Mouse (Mus musculus): ENCODE measurements around the gene Thtpa. TPM values are rescaled to one million over a fixed set of nuclear protein-coding genes. Genes with fewer than 3 reads are reported as not detected.

Gene Thtpa
- polyA plus RNA-seq, 1 experiment from 2014 or later, result 29.3 TPM

GRCm38 (mm10) chr14:55059931-55060330 is 34.7 kb upstream of the Thtpa start:
- WGBS, result 76% methylated on average over 5 of the region's 5 CpGs
- H3K9ac ChIP-seq (replicated peaks; ENCODE audit: low read depth, low read length), result no peak overlapping the region

DNA sequence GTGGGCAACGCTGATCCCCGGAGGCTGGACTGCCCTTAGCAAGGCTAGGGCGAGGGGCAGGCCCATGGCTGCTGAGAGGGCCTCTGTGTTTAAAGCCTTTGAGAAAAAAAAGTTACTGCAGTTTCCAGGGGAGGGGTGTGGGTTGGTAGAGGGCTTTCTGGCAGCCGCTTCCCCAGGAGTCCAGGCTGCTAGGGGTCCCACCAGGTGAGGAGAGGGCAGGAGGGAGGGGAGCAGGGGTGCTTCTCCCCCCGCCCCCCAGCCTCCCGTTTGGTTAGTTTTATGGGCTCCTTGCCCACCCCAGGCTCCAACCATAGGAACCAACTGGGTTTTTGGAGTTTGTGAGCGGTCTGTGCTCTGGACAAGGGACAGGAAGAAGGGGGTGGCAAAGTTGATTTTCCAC is 32.7 kb upstream of the Thtpa start:
- Histone ChIP-seq H3K36me3 (ENCODE audit: control insufficient read depth, insufficient read depth, low read length) (peaks cover 42% of the 10 kb centered on the region), H3K4me1 (ENCODE audit: control insufficient read depth, insufficient read depth, low read length) (peaks cover 31% of the 10 kb centered on the region), H3K9me3 (ENCODE audit: control insufficient read depth, low read length) (no peaks in the 10 kb centered on the region), H3K9ac (replicated peaks; ENCODE audit: low read depth, low read length) (no peak overlapping the region), H3K4me2 (ENCODE audit: low read depth, low read length) (no peak overlapping the region), H3K27me3 (ENCODE audit: control insufficient read depth, insufficient read depth, low read length) (no peaks in the 10 kb centered on the region), H3K27ac (ENCODE audit: low read depth, low read length) (no peak overlapping the region), H3K4me3 (ENCODE audit: low read depth, low read length) (no peak overlapping the region)
- WGBS, result 39% methylated on average over 7 of the region's 7 CpGs
- ATAC-seq (ENCODE audit: low read depth), result no peak

More at GRCm38 (mm10) chr14:55059931-55060330, 34.7 kb upstream of the Thtpa start:
- no peak overlapping the region for H3K4me3 ChIP-seq (ENCODE audit: low read depth, low read length)
- peaks cover 26% of the 10 kb centered on the region for H3K36me3 ChIP-seq (ENCODE audit: control insufficient read depth, insufficient read depth, low read length)
- no peaks in the 10 kb centered on the region for H3K9me3 ChIP-seq (ENCODE audit: control insufficient read depth, low read length)
- H3K27me3 ChIP-seq (ENCODE audit: control insufficient read depth, insufficient read depth, low read length), result no peaks in the 10 kb centered on the region
- peak overlapping the region; percentile 39 for H3K27ac ChIP-seq (ENCODE audit: low read depth, low read length)
- H3K4me2 ChIP-seq (ENCODE audit: low read depth, low read length), result peak overlapping the region; percentile 8; the same call in 1 of the 2 replicates
- no peak for ATAC-seq (ENCODE audit: low read depth)
- H3K4me1 ChIP-seq (ENCODE audit: control insufficient read depth, insufficient read depth, low read length), result peaks cover 37% of the 10 kb centered on the region

DNA sequence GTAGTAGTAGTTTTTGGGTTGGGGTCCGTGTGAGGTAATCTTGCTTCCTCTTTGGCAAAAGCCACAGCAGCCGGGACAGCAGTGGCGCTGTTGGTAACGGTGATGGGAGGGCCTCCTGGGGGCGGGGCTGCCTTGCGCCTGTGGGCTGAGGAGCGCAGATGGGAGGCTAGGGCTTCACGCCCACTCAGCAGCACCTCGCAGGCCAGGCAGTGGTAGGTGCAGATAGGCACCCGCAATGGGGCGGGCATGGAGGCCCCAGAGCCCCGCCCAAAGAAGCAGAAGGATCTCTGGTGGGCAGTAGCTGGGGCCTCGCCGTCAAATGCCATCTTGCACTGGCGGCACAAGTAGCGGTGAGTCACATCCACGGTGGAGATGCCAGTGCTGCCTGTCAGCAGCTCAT is 32.0 kb upstream of the Thtpa start:
- WGBS, result 10% methylated on average over 17 of the region's 17 CpGs
- H3K4me3 ChIP-seq (ENCODE audit: low read depth, low read length), result no peak overlapping the region
- H3K4me2 ChIP-seq (ENCODE audit: low read depth, low read length), result peak overlapping the region; percentile 21
- ATAC-seq (ENCODE audit: low read depth), result peak; percentile 49; the same call in 1 of the 2 replicates
- H3K27ac ChIP-seq (ENCODE audit: low read depth, low read length), result no peak overlapping the region
- H3K4me1 ChIP-seq (ENCODE audit: control insufficient read depth, insufficient read depth, low read length), result peaks cover 26% of the 10 kb centered on the region
- 0 out of 2 replicates have a peak overlapping the region, but pooled peaks have one; percentile 1 for H3K9ac ChIP-seq (replicated peaks; ENCODE audit: low read depth, low read length)
- peaks cover 46% of the 10 kb centered on the region for H3K36me3 ChIP-seq (ENCODE audit: control insufficient read depth, insufficient read depth, low read length)
- H3K9me3 ChIP-seq (ENCODE audit: control insufficient read depth, low read length), result no peaks in the 10 kb centered on the region
- H3K27me3 ChIP-seq (ENCODE audit: control insufficient read depth, insufficient read depth, low read length), result no peaks in the 10 kb centered on the region

GRCm38 (mm10) chr14:55063117-55063516 is 31.5 kb upstream of the Thtpa start:
- H3K4me1 ChIP-seq (ENCODE audit: control insufficient read depth, insufficient read depth, low read length), result peaks cover 26% of the 10 kb centered on the region
- H3K4me2 ChIP-seq (ENCODE audit: low read depth, low read length), result peak overlapping the region; percentile 21; the same call in 1 of the 2 replicates
- 0 out of 2 replicates have a peak overlapping the region, but pooled peaks have one; percentile 1 for H3K9ac ChIP-seq (replicated peaks; ENCODE audit: low read depth, low read length)
- ATAC-seq (ENCODE audit: low read depth), result no peak
- H3K4me3 ChIP-seq (ENCODE audit: low read depth, low read length), result no peak overlapping the region
- no peaks in the 10 kb centered on the region for H3K27me3 ChIP-seq (ENCODE audit: control insufficient read depth, insufficient read depth, low read length)
- peaks cover 51% of the 10 kb centered on the region for H3K36me3 ChIP-seq (ENCODE audit: control insufficient read depth, insufficient read depth, low read length)
- no peaks in the 10 kb centered on the region for H3K9me3 ChIP-seq (ENCODE audit: control insufficient read depth, low read length)
- no peak overlapping the region for H3K27ac ChIP-seq (ENCODE audit: low read depth, low read length)
- 68% methylated on average over 5 of the region's 5 CpGs for WGBS

DNA sequence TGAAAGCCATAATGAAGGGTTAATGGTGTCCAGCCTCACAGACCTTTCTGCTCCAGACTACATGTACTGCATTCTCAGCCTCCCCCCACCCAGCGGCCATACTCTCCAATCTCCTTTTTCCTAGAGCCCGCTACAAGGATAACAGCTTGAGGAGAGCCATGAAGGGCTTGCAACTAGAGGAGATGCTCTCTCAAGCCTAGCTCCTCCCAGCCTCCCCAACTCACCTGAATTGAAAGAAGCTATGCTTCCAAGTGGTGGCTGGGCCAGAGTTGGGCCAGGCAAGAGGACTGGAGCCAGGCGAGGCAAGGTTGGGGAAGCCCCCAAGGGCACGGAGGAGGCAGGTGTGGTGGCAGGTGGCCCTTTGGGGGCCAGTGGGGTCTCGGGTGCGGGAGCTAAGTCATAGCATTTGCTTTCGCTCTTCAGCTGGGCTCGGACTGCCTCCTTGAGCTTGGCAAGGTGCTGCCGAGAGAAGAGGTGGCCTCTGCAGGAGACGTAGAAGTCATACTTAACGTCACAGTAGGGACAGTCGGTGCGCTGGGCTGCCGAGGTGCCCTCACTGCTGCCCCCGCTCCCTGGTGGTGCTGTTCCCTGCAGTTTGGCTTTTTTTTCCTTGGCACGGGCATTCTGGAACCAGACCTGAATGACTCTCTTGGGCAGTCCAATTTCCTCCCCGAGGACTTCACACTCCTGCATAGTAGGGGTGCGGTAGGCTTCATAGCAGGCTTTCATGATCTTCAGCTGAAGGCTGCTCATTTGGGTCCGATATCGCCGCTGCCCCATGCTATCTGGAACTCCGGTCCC is 30.8 kb upstream of the Thtpa start:
- Histone ChIP-seq H3K27me3 (ENCODE audit: control insufficient read depth, insufficient read depth, low read length) (no peaks in the 10 kb centered on the region), H3K4me2 (ENCODE audit: low read depth, low read length) (no peak overlapping the region), H3K4me1 (ENCODE audit: control insufficient read depth, insufficient read depth, low read length) (peaks cover 26% of the 10 kb centered on the region), H3K4me3 (ENCODE audit: low read depth, low read length) (no peak overlapping the region), H3K9me3 (ENCODE audit: control insufficient read depth, low read length) (no peaks in the 10 kb centered on the region), H3K36me3 (ENCODE audit: control insufficient read depth, insufficient read depth, low read length) (peaks cover 56% of the 10 kb centered on the region), H3K9ac (replicated peaks; ENCODE audit: low read depth, low read length) (no peak overlapping the region), H3K27ac (ENCODE audit: low read depth, low read length) (no peak overlapping the region)
- 88% methylated on average over 22 of the region's 22 CpGs for WGBS
- no peak for ATAC-seq (ENCODE audit: low read depth)

DNA sequence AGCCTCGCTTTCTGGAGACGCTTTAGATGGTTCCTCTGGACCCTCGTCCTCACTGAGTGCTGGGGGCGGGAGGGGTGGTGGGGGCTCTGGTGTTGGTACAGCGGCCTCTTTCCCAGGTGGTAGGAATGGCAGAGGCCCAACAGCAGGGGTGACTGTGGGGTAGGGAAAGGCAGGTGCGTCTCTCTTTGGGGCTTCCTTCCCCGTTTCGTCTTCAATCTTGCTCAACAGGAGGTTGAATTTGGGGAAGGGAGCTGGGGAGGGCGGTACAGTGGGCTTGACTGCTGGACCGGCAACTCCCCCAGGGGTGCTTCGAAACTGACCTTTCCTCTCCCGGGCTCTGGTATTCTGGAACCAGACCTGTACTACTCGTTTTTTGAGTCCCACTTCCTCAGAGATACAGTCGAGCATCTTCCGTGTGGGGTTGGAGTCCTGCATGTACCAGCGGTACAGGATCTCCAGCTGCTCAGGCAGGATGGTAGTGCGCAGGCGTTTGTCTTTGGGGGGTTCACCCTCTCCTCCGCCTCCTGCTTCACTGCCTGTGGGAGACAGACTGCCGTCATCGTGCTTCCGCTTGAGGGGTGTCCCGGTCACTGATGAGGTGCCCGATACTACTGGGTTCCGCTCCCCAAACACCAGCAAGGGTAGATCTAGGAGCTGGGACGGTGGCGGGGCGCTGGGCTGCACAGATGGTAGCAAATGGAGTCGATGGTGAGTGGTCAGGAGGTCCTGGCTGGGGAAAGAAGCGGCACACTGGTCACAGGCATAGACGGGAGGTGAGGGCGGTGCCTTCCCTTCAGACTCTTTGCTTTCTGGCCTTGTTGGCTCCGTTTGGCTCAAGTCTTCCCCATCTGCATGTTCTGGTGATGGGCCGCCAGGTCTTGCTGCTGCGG is 29.9 kb upstream of the Thtpa start:
- no peaks in the 10 kb centered on the region for H3K9me3 ChIP-seq (ENCODE audit: control insufficient read depth, low read length)
- H3K9ac ChIP-seq (replicated peaks; ENCODE audit: low read depth, low read length), result no peak overlapping the region
- H3K27me3 ChIP-seq (ENCODE audit: control insufficient read depth, insufficient read depth, low read length), result no peaks in the 10 kb centered on the region
- 81% methylated on average over 35 of the region's 35 CpGs for WGBS
- H3K36me3 ChIP-seq (ENCODE audit: control insufficient read depth, insufficient read depth, low read length), result peaks cover 62% of the 10 kb centered on the region
- H3K4me2 ChIP-seq (ENCODE audit: low read depth, low read length), result no peak overlapping the region
- no peak overlapping the region for H3K27ac ChIP-seq (ENCODE audit: low read depth, low read length)
- ATAC-seq (ENCODE audit: low read depth), result no peak
- H3K4me3 ChIP-seq (ENCODE audit: low read depth, low read length), result no peak overlapping the region
- H3K4me1 ChIP-seq (ENCODE audit: control insufficient read depth, insufficient read depth, low read length), result peaks cover 25% of the 10 kb centered on the region

- WGBS, result 91% methylated on average over 13 of the region's 13 CpGs
- Histone ChIP-seq H3K27ac (ENCODE audit: low read depth, low read length) (no peak overlapping the region), H3K4me2 (ENCODE audit: low read depth, low read length) (no peak overlapping the region), H3K9me3 (ENCODE audit: control insufficient read depth, low read length) (no peaks in the 10 kb centered on the region), H3K4me3 (ENCODE audit: low read depth, low read length) (no peak overlapping the region), H3K4me1 (ENCODE audit: control insufficient read depth, insufficient read depth, low read length) (peaks cover 23% of the 10 kb centered on the region), H3K9ac (replicated peaks; ENCODE audit: low read depth, low read length) (no peak overlapping the region), H3K36me3 (ENCODE audit: control insufficient read depth, insufficient read depth, low read length) (peaks cover 69% of the 10 kb centered on the region), H3K27me3 (ENCODE audit: control insufficient read depth, insufficient read depth, low read length) (no peaks in the 10 kb centered on the region)
- ATAC-seq (ENCODE audit: low read depth), result no peak
Observed at GRCm38 (mm10) chr14:55065391-55065790, 29.2 kb upstream of the Thtpa start.

DNA sequence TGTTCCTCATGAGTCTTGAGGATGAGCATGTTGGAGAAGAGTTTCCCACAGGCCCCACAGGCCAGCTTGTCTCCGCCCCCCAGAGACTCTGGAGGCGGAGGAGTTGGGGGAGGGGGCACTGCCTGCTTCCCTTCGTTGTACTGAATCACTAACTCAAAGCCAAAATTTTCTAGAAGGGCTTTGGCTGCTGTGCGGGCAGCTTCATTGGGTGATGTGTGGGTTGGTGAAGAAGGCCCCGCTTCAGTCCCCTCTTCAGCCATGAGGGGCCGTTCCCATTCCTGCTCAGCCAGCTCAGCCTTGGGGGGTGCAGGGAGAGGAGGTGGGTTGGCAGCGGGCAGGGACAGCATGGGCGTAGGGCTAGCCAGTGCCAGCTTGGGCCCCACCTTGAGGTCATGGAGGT is 28.5 kb upstream of the Thtpa start:
- H3K4me3 ChIP-seq (ENCODE audit: low read depth, low read length), result no peak overlapping the region
- 94% methylated on average over 8 of the region's 8 CpGs for WGBS
- ATAC-seq (ENCODE audit: low read depth), result no peak
- peaks cover 70% of the 10 kb centered on the region for H3K36me3 ChIP-seq (ENCODE audit: control insufficient read depth, insufficient read depth, low read length)
- H3K4me1 ChIP-seq (ENCODE audit: control insufficient read depth, insufficient read depth, low read length), result peaks cover 20% of the 10 kb centered on the region
- no peak overlapping the region for H3K9ac ChIP-seq (replicated peaks; ENCODE audit: low read depth, low read length)
- H3K9me3 ChIP-seq (ENCODE audit: control insufficient read depth, low read length), result no peaks in the 10 kb centered on the region
- H3K27me3 ChIP-seq (ENCODE audit: control insufficient read depth, insufficient read depth, low read length), result no peaks in the 10 kb centered on the region
- H3K4me2 ChIP-seq (ENCODE audit: low read depth, low read length), result no peak overlapping the region
- no peak overlapping the region for H3K27ac ChIP-seq (ENCODE audit: low read depth, low read length)

Data from neural tube, embryonic 14.5 days (tissue).